Mouse (Mus musculus): ENCODE measurements around the gene Fibin.

Fibin gene

GRCm38 (mm10) chr2:110362432-110363283 lies at the start of gene Fibin:
Gene Fibin (minus strand): TSS chr2:110363183.
- peak; percentile 73 to 76 for DNase-seq (ENCODE audit: low spot score in 2 of 2)

GRCm38 (mm10) chr2:110411428-110411827 lies 48.4 kb upstream of the Fibin start:
- peak; percentile 73 for DNase-seq (ENCODE audit: low spot score in 2 of 2)

- no peak for DNase-seq (ENCODE audit: low spot score in 2 of 2)
Observed at GRCm38 (mm10) chr2:110408757-110409156, 45.8 kb upstream of the Fibin start.

- DNase-seq (ENCODE audit: low spot score in 2 of 2), result peak; percentile 63 to 78
Observed at GRCm38 (mm10) chr2:110392714-110393336, 29.8 kb upstream of the Fibin start.

GRCm38 (mm10) chr2:110390736-110391409 lies 27.9 kb upstream of the Fibin start:
- peak in 1 of 2 experiments; percentile 21 for DNase-seq (ENCODE audit: low spot score in 2 of 2)

GRCm38 (mm10) chr2:110379811-110380210 lies 16.8 kb upstream of the Fibin start:
- DNase-seq (ENCODE audit: low spot score in 2 of 2), result no peak

GRCm38 (mm10) chr2:110376660-110377059 lies 13.7 kb upstream of the Fibin start:
- DNase-seq (ENCODE audit: low spot score in 2 of 2), result no peak

GRCm38 (mm10) chr2:110375475-110375874 lies 12.5 kb upstream of the Fibin start:
- DNase-seq (ENCODE audit: low spot score in 2 of 2), result no peak

GRCm38 (mm10) chr2:110373186-110373585 lies 10.2 kb upstream of the Fibin start:
- no peak for DNase-seq (ENCODE audit: low spot score in 2 of 2)

- peak in 1 of 2 experiments; percentile 25 for DNase-seq (ENCODE audit: low spot score in 2 of 2)
Observed at GRCm38 (mm10) chr2:110367382-110367887, 4.5 kb upstream of the Fibin start.

GRCm38 (mm10) chr2:110365401-110365800 lies 2.4 kb upstream of the Fibin start:
- DNase-seq (ENCODE audit: low spot score in 2 of 2), result no peak

GRCm38 (mm10) chr2:110363855-110364254 lies 872 bp upstream of the Fibin start:
- DNase-seq (ENCODE audit: low spot score in 2 of 2), result no peak

- DNase-seq (ENCODE audit: low spot score in 2 of 2), result no peak
Observed at GRCm38 (mm10) chr2:110353302-110353970, 9.5 kb downstream of the Fibin start.

- DNase-seq (ENCODE audit: low spot score in 2 of 2), result no peak
Observed at GRCm38 (mm10) chr2:110351843-110352251, 11.1 kb downstream of the Fibin start.

GRCm38 (mm10) chr2:110351406-110351805 lies 11.6 kb downstream of the Fibin start:
- DNase-seq (ENCODE audit: low spot score in 2 of 2), result no peak

GRCm38 (mm10) chr2:110328953-110329352 lies 34.0 kb downstream of the Fibin start:
- no peak for DNase-seq (ENCODE audit: low spot score in 2 of 2)

GRCm38 (mm10) chr2:110319949-110320348 lies 43.0 kb downstream of the Fibin start:
- DNase-seq (ENCODE audit: low spot score in 2 of 2), result peak; percentile 46 to 55

GRCm38 (mm10) chr2:110319266-110319665 lies 43.7 kb downstream of the Fibin start:
- no peak for DNase-seq (ENCODE audit: low spot score in 2 of 2)

- no peak for DNase-seq (ENCODE audit: low spot score in 2 of 2)
Observed at GRCm38 (mm10) chr2:110318719-110319118, 44.3 kb downstream of the Fibin start.

GRCm38 (mm10) chr2:110316116-110316883 lies 46.7 kb downstream of the Fibin start:
- no peak for DNase-seq (ENCODE audit: low spot score in 2 of 2)
